Mouse (Mus musculus) forelimb bud, embryonic 11.5 days (tissue): ENCODE results near the gene Mslnl.
A peak's percentile ranks its signal among the peaks of the same experiment; 100 is the strongest.

Experiments
- DNase-seq: peaks from one replicate; pipeline ENCODE4 v3.0.0-alpha.2; 2012; ENCODE audit warnings: low read depth, low spot score

Mslnl gene

GRCm38 (mm10) chr17:25785281-25785745, 49.5 kb downstream of the Mslnl start, which contains the start of gene Haghl:
Haghl (minus strand) TSS chr17:25785673.
- DNase-seq = peak; percentile 98

- DNase-seq = no peak
Observed at GRCm38 (mm10) chr17:25786280-25786679, 50.4 kb downstream of the Mslnl start, which contains the start of gene Ccdc78. Ccdc78 (plus strand) TSS chr17:25786580.

GRCm38 (mm10) chr17:25786781-25787504, 51.1 kb downstream of the Mslnl start:
- no peak for DNase-seq

- DNase-seq = no peak
Observed at GRCm38 (mm10) chr17:25791320-25791842, 55.5 kb downstream of the Mslnl start.

GRCm38 (mm10) chr17:25791843-25792527, 56.1 kb downstream of the Mslnl start:
- peak; percentile 81 for DNase-seq

DNA sequence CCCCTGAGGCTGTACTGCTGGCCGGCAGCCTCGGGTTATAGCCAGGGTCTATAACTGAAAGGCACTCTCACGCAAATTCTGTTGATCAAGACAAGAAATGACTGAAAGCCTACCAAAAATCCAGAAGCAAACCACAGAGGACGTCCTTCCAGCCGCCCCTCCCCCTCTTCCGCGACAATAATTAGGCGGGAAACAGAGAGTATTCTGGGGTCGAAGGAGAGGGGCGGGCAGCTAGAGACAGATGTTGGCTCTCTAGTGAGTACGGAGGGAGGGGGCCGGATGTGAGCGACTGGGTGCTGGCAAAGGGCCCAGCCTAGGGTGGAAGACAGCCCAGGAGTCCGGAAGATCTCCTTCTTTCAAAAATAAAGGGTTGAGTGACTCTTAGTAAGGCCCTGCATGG, 56.8 kb downstream of the Mslnl start, which contains the start of gene Fam173a:
Fam173a (minus strand) TSS at position 287 of the 400 bp plus-strand sequence.
- DNase-seq = peak; percentile 46

- DNase-seq = no peak
Observed at GRCm38 (mm10) chr17:25794197-25794596, 58.4 kb downstream of the Mslnl start.

DNA sequence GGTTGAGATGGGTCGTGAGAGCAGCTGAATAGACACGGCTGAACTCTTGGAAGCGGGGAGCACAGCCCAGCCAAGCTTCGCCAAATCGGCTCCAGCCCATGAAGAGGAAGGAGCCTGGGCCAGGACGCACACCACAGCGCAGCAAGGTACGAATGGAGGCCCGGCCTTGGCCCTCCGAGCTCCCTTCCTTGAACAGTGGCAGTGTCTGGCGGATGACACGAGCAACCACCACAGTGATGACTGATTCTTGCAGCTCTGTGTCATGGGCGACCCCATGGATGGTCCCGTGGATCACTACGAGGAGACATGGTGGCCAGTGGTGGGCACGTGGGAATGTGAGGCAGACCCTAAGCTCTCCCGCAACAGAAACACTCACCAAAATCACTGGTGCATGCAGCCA, 59.2 kb downstream of the Mslnl start:
- DNase-seq = no peak

- DNase-seq = peak; percentile 54
Observed at GRCm38 (mm10) chr17:25795609-25796092, 59.8 kb downstream of the Mslnl start, which contains the start of gene AC134908.4. AC134908.4 (minus strand) TSS chr17:25795659.

DNA sequence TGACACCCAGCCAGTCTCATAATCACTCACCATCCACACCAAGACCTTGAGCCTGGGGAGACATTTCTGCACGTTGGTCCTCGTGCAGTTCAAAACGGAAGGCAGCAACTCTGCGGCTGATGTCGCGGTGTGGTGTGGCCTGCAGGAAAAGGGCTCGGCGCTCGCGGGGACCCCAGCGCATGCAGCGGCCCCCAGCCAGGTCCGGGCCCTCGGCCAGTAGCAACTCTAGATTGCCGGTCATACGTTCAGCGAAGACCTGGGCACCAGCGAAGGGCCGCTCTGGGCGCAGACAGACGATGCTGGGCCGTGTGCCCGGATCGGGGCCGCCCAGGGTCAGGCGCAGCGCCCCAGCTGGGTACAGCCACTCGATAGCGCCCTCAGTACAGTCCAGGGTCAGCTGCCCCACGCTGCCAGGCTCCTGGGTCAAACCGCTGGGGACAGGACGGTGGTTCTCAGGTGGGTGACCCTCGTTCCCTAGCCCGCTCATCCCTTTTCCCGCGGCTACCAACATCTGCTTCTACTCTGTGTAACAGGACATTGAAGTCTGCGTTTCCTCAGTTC, 60.4 kb downstream of the Mslnl start:
- DNase-seq = no peak

DNA sequence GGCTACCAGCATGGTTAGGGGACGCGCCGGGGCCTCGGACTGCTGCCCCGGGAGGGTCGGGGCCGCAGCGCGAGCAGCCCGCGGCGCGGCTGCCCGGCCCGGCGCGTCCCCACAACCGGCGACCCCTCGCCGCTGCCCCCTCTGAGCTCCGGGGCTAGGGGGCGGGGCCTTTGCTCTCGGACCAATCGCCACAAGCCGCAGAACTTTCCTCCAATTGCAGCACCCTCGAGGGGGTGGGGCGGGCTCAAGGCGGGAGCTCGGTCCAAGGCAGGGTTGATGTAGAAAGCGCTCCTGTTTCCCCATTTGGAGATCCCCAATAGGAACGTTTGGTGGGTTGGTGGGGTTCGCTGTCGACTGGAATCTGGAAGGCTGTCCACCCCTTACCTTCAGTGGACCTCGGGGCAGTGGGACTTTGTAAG, 61.1 kb downstream of the Mslnl start, which contains the start of gene Metrn:
Metrn (minus strand) TSS at position 186 of the 419 bp plus-strand sequence.
- DNase-seq = peak; percentile 85
